Mouse (Mus musculus): ENCODE results near the gene Rad50. TPM values are rescaled to one million over a fixed set of nuclear protein-coding genes. Genes with fewer than 3 reads are reported as not detected.

Rad50 gene
- total RNA-seq, 1 experiment from 2014 or later: 15.8 TPM

Other genes with a start within 250 kb of the Rad50 start
- not detected in 2 replicates for gene Gm9837, start 236.8 kb downstream of the Rad50 start, total RNA-seq (2021)
- not detected in 2 replicates for gene Gm9945, start 227.2 kb downstream of the Rad50 start, total RNA-seq (2021)
- gene Sowaha, start 227.0 kb downstream of the Rad50 start, total RNA-seq (2021): 0.68 and 1.1 TPM in 2 replicates
- gene Sept8, start 188.1 kb downstream of the Rad50 start, total RNA-seq (2021): 39.0 and 42.2 TPM in 2 replicates
- gene Kif3a, start 139.9 kb downstream of the Rad50 start, total RNA-seq (2021): 28.0 and 31.0 TPM in 2 replicates
- not detected in 2 replicates for gene Il4, start 88.7 kb downstream of the Rad50 start, total RNA-seq (2021)
- gene Il13, start 72.6 kb downstream of the Rad50 start, total RNA-seq (2021): not detected in 2 replicates
- gene Il5, start 13.5 kb upstream of the Rad50 start, total RNA-seq (2021): not detected in 2 replicates
- 19.6 and 32.7 TPM in 2 replicates for gene Irf1, start 62.7 kb upstream of the Rad50 start, total RNA-seq (2021)
- 0.37 and 0.41 TPM in 2 replicates for gene Gm17334, start 65.9 kb upstream of the Rad50 start, total RNA-seq (2021)
- 4.6 and 6.0 TPM in 2 replicates for gene Gm12216, start 151.9 kb upstream of the Rad50 start, total RNA-seq (2021)
- 42.5 and 48.6 TPM in 2 replicates for gene Slc22a5, start 184.3 kb upstream of the Rad50 start, total RNA-seq (2021)

Data from adrenal gland, postnatal 14 days (tissue).